Mouse (Mus musculus) ES-E14 (cell line): ENCODE results near the gene Cyb561d1.

Experiments
- ZC3H11A ChIP-seq: IDR thresholded peaks from 2 replicates; pipeline ENCODE4 v1.6.1; 2012; ENCODE audit warnings: low read depth, mild to moderate bottlenecking, inconsistent platforms, low read length, borderline replicate concordance
- ZNF384 ChIP-seq: IDR thresholded peaks from 2 replicates; pipeline ENCODE4 v1.6.1; 2012; ENCODE audit warnings: low read depth, low read length, inconsistent platforms

DNA sequence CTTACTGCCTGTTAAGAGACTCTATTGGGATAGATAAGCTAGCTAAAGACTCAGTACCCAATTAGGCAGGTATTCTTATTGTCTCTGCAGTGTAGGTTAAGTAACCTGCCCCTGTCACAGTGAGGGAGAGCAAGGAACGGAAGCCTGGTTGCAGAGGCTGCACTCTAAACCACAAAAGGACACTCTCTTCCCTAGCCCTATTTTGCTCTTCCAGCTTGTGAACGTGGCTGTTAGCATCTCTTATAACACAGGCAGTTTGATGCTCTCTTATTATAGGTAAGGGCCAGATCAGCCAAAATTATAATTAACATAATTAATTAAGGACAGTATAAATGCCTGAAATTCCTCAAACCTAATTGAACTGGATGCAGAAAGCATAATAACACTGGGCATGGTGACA lies 20.5 kb downstream of the Cyb561d1 start:
- TF ChIP-seq ZC3H11A (no peak), ZNF384 (no peak)
